Mouse (Mus musculus) cerebellum, adult 11 months (tissue): ENCODE data around the gene Cttnbp2.

ENCODE experiments used
- DNase-seq: peaks from one replicate; pipeline ENCODE4 v3.0.0; 2022

Cttnbp2 gene

GRCm38 (mm10) chr6:18466227-18466626 is 48.4 kb downstream of the Cttnbp2 start:
- no peak for DNase-seq

DNA sequence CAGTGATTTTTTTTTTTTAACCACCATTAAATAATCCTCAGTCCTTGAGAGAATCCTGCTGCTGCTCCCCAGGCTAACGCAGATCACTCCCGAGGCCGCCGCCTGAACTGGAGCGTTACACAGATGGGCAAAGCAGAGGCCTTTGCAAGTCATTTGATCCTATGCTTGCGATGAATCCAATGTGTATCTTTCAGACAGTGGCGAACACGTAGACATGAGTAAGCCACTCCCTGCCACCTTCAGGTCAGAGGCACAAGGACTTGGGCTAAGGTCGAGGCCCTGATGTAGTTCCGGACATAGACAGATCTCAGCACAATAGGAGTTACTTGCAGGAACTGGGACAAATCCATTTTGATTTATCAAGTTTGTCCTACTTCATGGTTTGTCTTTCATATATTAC is 49.0 kb downstream of the Cttnbp2 start:
- DNase-seq: no peak

DNA sequence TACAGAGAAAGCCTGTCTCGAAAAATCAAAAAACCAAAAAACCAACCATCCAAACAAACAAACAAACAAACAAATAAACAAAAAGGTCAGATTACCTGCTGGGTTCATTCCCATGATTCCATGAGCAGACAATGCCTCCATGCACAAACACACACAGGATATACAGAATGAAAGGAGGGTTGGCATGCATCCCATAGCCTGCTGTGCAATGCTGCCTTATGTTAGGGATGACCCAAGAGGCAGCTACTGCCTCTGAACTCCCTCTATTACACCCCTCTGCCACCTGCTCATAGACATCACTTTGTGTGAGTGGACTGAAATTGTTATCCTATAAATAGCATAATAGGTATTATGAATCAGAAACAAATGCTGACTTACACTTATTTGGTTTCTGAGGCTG is 55.0 kb downstream of the Cttnbp2 start:
- no peak for DNase-seq

- no peak for DNase-seq
Measured at GRCm38 (mm10) chr6:18450551-18451193, 64.0 kb downstream of the Cttnbp2 start.

GRCm38 (mm10) chr6:18448078-18448477 is 66.6 kb downstream of the Cttnbp2 start:
- DNase-seq: no peak

DNA sequence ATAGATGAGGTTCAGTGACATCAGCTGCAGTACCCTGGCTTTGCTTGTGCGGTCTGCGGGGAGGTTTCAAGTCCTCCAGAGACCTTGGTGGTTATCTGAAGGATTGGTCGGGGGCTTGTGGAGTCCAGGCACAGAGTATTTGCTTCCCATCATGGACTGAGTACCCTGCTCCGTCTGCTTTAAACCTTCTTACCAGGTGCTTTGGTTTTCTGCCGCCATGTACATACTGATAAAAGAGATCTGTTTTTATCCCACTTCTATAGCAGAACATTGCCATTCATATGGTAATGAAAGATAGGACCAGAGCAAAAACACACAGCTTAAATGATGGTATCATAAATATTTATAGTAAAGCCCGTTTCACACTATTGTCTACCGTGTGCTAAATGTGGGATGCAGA is 67.7 kb downstream of the Cttnbp2 start:
- DNase-seq: no peak

GRCm38 (mm10) chr6:18446359-18446758 is 68.3 kb downstream of the Cttnbp2 start:
- DNase-seq: no peak

- DNase-seq: peak; percentile 31
Measured at GRCm38 (mm10) chr6:18445747-18446146, 68.9 kb downstream of the Cttnbp2 start.

DNA sequence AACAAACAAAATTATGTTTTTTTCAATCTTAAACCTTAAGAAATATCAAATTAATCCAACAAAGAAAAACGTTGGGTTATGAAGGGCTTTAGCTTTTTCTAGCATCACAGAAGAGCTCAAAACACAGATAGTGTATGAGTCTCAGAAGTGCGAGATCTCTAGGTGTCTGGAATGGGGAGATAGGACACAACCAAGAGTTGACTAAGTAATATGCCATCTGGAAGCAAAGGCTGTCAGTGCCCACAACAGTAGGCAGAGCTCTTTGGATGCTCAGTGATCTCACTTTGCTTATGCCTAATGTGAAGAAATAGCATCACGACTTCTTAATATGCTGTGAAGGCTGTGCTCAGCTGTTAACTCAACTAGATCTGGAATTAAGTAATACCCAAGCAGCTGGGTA is 72.3 kb downstream of the Cttnbp2 start:
- no peak for DNase-seq

DNA sequence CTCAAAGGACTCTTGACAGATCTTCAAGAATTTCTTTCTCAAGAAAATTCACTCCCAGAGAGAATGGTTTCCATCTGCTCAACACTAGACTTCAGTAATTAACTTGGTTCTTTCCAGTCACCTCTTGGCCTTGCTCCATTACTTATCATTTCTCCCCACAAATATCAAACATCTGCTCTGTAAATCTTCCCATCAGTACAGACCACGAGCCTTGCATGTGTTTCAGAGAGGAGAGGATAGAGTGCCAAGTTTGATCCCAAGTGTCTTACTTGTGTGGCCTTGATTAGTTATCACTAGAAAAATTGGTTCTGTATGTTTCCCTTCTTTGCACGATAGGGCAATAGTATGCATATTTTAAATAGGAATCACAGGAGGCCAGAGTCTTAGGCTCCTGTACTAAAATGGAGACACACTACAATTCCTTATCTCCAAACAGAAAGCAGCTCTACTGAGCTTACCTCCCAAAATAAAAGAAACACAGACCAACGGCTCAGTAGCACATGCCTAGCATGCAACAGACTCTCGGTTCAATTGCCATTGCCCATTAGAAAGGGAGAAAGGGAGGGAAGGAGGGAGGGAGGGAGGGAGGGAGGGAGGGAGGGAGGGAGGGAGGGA is 73.6 kb downstream of the Cttnbp2 start:
- no peak for DNase-seq

DNA sequence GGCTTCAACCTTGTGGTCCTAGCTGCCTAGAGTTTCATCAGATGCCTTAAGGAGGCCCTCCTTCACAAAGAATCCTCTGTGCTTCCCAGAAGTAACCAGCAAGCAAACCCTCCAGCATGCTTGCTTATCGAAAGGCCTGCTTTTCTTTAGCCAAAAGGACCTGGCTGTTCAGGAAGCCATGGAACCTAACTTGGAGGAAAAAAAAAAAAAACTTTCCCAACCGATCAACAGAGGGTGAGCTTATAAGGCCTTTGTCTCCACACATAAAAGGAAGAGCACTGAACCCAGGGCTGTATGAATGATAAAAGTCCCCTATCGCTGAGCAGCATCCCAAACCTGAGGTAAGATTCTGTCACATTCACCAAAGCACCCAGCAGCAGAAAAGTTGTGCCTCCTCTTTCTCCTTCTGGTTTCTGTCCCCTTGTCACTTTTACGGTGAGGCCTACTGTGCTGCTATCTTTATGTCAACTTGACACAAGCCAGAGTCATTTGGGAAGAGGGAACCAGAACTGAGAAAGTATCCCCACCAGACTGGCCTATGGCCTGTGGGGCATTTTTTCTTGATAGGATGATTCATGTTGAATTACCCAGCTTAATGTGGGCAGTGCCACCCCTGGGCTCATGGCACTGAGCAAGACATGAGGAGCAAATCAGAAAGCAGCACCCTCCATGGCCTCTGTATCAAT is 78.4 kb downstream of the Cttnbp2 start:
- no peak for DNase-seq

GRCm38 (mm10) chr6:18434828-18435531 is 79.7 kb downstream of the Cttnbp2 start:
- no peak for DNase-seq

GRCm38 (mm10) chr6:18434355-18434754 is 80.3 kb downstream of the Cttnbp2 start:
- no peak for DNase-seq

GRCm38 (mm10) chr6:18432362-18432761 is 82.3 kb downstream of the Cttnbp2 start:
- no peak for DNase-seq

DNA sequence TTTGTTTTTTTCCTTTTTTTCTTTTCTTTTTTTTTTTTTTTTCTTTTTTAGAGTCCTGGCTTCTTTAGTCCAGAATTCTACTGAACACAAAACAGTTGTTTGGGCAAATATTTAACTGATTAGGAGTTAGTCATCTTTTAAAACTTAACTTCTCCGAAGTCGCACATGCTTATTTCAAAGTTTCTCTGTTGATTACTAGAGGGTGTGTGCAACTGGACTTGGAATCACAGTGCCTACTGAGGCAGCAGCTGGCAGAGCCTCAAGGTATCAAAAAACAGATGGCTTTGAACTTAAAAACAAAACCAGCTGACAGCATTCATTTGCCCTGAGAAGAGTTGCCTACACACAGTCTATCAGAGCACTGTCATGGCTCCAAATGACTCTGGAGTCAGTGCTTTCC is 82.8 kb downstream of the Cttnbp2 start:
- DNase-seq: no peak

GRCm38 (mm10) chr6:18430062-18430461 is 84.6 kb downstream of the Cttnbp2 start:
- no peak for DNase-seq

GRCm38 (mm10) chr6:18424822-18425221 is 89.8 kb downstream of the Cttnbp2 start:
- DNase-seq: no peak

DNA sequence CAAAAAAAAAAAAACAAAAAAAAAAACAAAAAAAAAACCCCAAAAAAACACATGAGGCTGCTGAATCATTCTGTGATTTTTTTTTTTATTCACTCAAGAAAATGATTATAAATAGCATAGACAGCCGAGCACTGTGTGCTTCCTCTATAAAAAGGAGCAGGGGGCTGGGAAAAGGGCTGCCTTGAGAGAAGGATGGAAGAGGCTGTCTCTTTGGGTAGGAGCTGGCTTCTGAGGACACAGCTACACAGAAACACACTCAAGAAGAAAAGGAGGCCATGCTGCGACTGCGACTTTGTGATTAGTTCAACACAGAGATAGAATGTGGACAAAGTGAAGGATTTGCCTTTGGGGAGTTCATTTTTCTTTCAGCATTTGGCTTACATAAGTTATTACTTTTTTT is 90.3 kb downstream of the Cttnbp2 start:
- no peak for DNase-seq

DNA sequence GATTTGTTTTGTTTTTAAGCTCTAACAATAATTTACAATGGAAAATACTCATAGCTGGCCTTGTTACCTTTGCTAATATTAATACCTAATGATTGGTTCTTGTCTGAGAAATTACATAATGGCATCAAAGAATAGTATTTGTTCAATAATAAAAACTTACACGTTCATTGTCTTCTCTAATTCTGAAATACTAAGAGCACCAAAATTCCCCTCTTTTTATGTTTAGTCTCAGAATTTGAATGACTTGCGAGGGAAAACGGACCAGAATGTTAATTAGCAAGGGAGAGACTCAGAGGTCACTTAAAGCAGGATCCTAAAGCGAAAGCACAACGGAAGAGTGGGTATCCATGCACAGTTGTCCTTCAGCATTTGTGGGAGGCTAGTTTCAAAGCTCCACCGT is 91.5 kb downstream of the Cttnbp2 start:
- DNase-seq: no peak

DNA sequence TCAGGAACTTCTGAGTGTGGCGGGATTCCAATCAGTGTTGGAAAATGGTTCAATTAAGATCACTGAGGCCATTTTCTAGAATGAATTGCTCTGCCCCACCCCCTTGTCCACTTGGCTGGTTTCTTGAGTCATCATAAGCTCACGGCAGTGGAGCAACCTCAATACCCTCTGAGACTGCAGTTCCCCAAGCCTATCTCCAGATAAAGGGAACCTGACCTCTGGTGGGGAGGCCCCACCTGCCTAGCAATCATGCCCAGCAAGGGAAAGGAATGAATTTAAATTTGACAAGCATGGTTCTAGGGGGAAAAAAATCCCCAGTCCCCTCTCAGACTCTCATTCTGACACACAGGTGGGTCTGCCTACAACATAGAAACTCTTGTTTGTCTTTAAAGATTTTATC is 93.1 kb downstream of the Cttnbp2 start:
- DNase-seq: no peak

- no peak for DNase-seq
Measured at GRCm38 (mm10) chr6:18420660-18421059, 94.0 kb downstream of the Cttnbp2 start.

GRCm38 (mm10) chr6:18417866-18418454 is 96.7 kb downstream of the Cttnbp2 start:
- DNase-seq: no peak

DNA sequence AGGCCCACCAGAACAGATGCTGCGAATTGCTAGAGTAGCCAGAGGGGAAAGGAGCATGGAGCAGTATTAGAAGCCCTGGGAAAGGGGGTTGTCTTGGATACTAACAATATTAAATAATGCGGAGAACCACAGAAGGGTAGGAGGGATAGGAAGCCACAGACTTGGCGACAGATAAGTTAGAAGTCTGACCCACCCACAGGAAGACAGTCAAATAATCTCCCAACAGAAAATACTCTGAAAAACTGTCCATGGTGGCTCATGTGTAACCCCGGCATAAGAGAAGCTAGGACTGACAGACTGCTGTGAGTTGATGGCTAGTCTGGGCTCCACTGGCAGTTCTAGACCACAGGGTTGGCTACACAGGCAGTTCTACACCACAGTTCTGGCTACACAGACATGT is 98.7 kb downstream of the Cttnbp2 start:
- no peak for DNase-seq
